Mouse (Mus musculus): Measurements from ENCODE around the gene Hist1h2af.

GRCm38 (mm10) chr13:23506351-23506750, 27.4 kb upstream of the Hist1h2af start:
- TF ChIP-seq CTCF (IDR thresholded peaks at IDR 0.05; ENCODE audit: control insufficient read depth, insufficient read depth, insufficient replicate concordance, low read depth, low read length), result no peak
- no peak for TF ChIP-seq POLR2A (IDR thresholded peaks at IDR 0.05; ENCODE audit: control insufficient read depth, low read depth, low read length)
